Mouse (Mus musculus) brain, embryonic 18.5 days (tissue): ENCODE results near the gene Ercc2.

ENCODE experiments used
- DNase-seq: peaks from one replicate; pipeline ENCODE4 v3.0.0-alpha.2; 2012; ENCODE audit warnings: low read depth, low spot score

The Ercc2 gene

DNA sequence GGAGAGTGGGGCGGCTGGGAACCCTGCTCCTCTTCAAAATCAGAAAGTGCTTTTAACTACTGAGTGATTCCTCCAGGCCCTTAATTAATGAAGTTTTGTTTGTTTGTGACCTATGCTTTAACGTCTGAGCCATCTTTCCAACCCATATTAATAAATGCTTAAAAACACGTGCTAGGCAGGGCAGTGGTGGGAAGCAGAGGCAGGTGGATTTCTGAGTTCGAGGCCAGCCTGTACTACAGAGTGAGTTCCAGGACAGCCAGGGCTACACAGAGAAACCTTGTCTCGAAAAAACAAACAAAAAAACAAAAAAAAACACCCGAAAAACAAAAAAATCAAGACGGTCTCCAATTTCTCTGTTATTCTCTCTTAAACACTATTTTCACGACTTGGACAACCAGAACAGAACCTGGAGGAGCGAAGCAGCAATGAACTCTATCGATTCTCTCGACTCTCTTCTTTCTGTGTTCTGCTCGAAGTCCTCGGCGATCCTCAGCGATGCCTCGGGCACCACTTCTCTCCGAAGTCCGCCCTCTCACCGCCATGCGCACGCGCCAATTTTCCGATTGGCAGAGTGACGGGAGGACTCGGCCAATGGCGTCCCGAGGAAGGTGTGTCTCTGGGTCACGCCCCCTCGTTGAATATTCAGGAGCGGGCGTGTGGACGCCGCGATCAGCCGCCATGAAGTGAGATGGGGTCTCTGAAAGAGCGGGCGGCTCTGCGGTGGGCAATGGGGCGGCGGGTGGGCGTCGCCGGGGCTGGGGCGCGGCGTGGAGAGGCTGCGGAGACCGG lies at the start of gene Ercc2:
TSS of gene Ercc2 (plus strand) at position 634 of the 789 bp plus-strand sequence.
- peak; percentile 98 for DNase-seq

DNA sequence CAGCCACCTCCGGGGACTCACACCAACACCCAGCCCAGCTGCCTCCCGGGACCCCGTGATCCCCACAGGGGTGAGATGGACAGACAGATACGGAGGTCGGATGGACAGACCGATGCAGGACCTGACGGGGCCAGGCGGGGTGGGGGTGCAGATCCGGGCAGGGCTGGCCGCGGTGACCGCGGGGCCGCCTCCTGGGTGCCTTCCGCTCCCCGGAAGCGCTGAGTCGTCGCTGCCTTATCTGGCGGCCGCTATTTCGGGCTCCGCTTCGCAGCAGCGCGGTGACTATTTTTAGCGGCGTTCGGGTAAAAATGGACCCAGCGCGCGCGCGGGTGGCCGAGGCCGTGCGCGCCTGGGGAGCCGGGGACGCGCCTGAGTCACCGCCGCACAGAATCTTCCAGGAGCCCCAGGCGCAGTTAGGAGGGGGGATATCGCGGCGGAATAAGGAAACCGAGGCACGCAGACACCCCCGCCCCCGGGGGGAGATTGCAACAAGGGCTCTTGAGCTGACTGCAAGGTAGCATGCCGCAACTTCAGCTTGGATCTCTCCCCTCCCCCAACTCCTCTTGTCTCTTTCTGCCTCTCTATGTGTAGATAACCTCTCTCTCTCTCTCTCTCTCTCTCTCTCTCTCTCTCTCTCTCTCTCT lies 49.0 kb upstream of the Ercc2 start:
- DNase-seq: no peak

DNA sequence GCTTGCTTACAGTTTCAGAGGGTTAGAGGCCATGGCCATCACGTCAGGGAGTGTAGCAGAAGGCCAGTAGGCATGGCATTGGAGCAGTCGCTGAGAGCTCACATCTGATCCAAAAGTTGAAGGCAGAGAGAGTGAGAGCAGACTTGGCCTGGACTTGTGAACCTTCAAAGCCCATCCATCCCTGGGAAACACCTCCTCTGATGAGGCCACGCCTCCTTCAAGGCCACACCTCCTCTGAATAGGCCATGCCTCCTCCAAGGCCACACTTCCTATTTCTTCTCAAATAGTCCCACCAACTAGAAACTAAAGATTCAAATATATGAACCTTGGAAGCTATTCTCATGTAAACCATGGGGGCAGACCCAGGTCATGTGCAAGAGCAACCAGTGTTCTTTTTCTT lies 46.2 kb upstream of the Ercc2 start:
- no peak for DNase-seq

DNA sequence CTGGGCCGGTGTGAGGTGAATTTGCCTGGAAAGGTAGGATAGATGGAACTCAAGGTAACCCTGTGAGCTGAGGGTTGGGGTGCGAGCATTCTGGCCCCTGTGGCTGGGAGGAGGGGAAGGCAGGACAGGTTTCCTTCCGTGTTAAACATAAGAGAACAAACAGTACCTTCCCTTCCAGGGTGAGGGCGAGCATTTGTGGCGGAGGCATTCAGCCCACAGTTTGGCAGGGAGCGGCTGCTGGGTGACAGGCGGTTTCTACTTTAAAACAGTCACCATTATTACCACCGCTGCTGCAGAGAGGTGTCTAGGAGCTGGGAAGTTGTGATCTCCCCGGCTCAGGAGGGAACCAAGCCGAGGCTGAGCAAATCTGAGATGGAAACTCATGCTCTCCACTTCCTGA lies 44.7 kb upstream of the Ercc2 start:
- DNase-seq: no peak

DNA sequence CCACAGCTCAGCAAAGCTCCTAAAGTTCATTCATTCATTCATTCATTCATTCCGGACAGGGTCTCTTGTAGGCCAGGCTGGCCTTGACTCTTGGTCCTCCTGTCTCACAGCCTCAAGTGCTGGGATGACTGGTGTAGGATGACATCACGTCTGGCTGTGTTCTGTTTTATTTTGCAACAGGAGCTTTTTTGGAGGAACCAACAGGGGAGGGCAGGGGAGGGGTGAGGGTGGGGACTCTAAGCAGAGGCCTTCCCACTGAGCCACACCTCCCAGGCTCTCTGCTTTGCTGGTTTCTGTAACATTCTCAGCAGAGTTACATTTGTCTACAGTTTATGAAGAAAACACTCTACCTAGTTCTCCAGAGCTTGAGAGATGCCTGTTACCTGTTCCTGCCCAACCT lies 43.8 kb upstream of the Ercc2 start:
- no peak for DNase-seq

DNA sequence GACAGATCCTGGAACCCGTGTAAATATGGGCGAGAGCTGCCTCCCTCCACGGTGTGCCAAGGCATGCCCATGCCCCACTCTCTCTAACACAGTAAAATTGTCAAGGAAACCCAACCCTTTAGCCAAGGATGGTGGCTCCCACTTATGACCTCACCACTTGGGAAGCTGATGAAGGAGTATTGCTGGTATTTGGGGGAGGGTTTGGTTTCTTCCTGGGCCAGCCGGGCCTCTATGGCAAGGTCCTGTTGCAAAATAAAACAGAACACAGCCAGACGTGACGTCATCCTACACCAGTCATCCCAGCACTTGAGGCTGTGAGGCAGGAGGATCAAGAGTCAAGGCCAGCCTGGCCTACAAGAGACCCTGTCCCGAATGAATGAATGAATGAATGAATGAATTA lies 43.2 kb upstream of the Ercc2 start:
- DNase-seq: no peak

DNA sequence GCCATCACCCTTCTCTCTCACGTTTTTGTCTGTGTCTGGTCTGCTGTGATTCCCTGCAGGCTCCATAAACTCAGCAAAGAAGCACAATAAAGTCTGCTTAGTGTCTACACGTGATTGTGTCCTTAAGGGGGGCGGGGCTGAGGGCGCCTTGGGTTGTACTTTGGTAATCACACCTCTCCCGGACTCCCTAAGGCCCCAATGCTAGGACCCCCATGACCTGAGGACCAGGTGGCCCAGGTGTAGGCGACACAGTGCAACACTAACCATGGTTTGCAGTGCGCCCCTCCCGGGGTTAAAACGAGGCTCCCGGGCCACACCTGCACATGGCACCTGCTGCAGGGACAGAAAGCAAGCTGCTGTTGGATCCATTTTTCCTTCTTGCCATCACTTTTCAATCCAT lies 40.6 kb upstream of the Ercc2 start:
- no peak for DNase-seq

DNA sequence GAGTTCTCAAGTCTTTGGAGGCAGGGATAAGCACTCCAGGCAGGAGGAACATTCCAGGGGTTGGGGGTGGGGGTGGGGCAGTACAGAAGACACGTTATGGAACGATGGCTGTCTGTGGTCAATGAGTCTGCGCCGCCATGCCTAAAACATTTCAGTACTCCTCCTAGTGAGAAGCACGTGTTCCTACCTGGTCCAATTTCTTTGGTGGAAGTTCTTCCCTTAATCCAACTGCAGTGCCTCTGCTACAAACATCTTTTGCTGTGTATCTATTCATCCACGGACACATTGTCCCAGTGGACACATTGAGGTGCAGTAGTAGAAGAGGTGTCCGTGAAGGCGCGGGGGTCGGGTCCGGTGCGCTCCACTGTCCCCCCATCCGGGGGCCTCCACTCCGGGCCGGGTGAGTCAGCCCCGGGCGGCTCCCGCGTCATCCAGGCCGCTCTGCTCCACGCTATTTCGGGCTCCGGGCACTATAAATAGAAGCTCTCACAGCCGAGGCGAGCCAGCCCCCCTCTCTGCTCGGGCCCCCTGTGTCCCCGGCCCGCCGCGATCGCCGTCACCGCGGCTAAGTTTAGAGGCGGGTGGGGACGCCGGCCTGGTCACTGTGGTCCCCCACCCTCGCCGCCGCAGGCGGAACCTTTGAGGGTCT lies 39.9 kb upstream of the Ercc2 start:
- no peak for DNase-seq

DNA sequence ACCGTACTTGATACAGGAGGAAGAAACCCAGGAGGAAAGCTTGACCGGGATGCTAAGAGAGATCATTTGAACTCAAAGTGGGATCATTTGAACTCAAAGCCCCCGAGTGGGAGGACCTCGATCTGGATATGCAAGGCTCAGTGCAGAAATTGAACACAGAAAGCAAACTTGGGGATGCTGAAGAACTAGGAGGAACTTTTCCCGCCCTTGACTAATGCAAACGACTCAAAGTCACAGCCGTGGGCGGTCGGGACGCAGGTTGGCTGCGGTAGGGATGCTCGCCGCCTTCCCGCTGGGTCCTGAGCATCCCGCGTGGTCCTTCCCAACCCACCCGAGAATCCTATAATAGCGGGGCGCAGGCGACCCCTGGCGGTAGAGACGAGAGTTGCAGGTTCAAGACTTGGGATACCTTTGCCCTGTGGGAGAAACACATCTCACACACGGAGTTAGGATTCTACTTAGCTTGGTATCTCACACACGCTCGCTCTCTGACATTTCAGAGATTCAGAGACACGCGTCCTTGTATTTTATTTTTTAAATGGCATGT lies 39.3 kb upstream of the Ercc2 start:
- DNase-seq: no peak

DNA sequence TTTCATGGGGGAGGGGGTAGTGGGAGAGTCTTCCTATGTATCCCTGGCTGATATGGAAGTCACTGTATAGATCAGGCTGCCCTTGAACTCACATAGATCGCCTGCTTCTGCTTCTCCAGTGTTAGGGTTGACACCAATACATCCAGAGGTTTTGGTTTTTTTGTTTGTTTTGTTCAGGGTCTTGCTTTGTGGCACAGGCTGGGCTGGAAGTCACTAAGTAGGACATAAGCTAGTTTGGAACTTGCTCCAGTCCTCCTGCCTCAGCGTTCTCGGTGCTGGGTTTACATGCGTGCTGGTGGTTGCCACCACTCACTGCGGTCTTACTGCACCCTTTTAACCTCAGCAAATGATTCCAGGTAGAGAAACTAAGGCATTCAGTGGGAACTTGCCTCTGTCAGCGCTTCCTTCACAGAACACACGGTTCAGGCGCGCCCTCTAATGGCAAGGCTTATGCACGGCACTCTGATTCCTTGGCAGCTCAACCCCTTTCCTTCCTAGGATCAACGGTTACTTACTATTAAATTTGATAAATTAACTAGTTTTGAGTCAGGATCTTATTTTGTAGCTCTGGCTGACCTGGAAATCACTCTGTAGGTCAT lies 38.5 kb upstream of the Ercc2 start:
- DNase-seq: no peak

DNA sequence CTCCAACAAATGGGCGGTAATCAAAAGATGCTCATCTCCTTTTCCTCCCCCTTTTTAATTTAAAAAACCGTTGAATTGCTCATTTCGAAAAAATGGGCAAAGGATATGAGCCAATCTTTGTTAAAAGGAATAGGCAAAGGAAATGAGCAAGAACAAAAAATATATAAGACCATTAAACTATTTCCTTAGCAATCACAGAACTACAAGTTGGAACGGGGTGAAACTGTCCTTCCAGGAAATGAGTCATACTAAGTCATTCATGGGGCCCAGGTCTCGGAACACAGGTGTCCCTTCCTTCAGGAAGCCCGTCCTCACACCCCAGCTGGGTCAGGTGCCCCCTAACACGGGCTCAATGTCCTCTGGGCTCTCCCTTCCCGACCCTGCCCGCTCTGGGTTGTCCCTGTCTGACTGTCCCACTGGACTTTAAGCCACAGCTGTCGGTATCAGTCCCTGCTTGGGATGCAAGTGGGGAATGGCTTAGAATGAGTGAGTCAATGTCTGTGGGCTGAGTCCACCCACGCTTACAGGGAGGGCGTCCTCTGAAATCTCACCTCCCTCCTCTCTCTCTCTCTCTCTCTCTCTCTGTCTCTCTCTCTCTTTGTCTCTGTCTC lies 37.5 kb upstream of the Ercc2 start, which contains the start of gene Ercc1:
TSS of gene Ercc1 (plus strand) at position 542 of the 611 bp plus-strand sequence.
- no peak for DNase-seq

DNA sequence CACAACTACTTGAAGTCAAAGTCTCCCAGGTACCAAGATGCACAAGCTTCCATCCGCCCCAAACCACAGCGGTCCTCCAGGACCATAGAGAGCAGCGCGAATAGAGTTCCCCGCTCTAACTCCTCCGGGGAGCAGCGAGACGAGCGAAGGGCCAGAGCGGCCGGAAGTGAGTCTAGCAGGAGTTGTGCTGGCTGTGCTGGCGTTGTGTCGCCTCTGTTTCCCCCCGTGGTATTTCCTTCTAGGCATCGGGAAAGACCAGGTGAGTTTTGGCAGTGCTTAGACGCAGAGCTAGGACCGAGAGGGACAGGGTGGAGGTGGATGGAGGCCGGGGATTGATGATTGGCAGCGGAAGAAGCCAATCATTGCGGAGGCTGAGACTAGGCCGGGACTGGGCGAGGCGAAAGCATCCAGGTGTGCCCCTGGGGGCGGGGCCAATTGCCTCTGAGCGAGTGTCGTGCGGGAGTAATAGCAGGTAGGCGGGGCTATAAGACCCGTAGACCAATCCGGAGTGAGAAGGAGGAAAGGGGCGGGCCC lies 36.8 kb upstream of the Ercc2 start:
- DNase-seq: peak; percentile 90

DNA sequence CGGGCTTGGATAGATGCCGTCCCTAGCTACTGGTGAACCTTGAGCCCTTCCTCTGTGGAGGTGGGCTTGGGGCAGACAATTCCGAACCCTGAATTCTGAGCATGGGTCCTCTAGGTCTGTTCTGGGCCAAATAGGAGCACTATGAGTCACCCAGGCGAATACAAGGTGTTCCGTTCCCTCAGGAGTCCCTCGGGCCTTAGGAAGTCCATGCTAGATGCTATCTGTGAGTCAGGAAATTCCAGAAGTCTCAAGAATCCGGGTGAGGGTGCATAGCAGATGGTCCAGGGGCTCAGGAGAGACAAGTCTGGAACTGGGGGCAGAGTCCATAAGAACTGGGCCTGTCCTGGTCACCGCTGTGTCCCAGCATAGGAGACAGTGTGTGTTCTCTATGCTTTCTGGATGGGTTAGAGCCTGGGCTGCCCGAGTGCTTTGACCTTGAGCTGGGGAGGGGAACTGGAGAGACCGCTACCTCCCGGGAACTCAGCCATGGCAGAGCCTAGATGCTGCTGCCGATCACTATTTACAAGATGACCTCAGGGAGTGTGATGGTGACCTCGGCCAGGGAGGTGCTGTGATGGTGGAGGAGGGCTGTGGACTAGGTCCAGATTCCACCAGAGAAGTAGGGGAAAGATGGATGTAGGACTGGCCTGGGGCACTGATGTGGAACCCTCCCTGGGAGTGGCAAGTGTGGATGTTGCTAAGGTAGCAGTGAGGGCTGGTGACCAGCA lies 32.5 kb upstream of the Ercc2 start:
- DNase-seq: no peak

DNA sequence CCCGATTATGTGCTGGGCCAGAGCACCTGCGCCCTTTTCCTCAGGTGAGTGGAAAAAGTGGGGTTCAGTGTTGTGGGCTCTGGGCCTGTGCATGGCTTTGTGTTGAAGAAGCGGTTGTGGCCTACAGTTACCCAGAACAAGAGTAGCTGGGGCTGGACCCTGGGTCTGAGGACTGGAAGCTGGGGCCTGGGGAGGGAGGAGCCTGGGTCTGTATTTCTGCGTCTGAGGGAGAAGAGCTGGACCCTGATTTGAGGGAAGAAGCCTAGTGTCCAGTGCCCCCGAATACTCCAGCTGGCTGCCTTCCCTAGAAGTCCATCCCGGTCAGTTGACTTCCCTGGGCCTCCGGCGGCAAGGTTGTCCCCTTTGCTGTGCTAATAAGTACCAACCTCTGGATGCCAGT lies 31.6 kb upstream of the Ercc2 start:
- no peak for DNase-seq

DNA sequence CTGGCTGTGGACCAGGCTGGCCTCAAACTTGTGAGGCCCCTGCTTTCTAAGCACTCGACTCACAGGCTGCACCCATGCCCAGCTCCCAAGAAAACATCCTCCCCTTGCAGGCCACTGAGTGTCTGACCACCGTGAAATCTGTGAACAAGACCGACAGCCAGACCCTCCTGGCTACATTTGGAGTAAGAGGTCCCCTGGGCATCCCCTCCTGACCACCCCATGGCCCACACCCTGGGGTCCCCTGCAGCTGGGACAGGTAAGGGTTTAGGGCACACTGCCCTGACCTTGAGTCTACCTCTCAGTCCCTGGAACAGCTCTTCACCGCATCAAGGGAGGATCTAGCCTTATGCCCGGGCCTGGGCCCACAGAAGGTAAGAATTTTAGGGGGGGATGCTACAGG lies 26.8 kb upstream of the Ercc2 start:
- DNase-seq: no peak

DNA sequence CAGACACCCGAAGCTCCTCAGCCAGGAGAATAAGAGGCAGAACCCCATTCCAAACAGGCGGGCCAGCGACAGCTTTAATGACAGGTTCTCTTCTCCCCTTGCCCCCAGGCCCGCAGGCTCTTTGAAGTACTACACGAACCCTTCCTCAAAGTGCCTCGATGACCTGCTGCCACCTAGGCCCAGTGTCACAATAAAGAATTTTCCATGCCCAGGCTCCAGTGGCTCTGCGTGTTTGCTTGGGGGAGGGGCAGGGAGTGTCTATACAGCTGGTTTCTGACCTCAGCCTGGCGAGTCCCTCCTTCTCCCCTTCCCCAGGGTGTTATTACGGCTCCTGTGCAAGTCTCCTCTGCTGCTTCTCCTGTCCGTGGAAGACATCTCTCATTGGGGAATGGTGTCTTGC lies 25.5 kb upstream of the Ercc2 start:
- no peak for DNase-seq

DNA sequence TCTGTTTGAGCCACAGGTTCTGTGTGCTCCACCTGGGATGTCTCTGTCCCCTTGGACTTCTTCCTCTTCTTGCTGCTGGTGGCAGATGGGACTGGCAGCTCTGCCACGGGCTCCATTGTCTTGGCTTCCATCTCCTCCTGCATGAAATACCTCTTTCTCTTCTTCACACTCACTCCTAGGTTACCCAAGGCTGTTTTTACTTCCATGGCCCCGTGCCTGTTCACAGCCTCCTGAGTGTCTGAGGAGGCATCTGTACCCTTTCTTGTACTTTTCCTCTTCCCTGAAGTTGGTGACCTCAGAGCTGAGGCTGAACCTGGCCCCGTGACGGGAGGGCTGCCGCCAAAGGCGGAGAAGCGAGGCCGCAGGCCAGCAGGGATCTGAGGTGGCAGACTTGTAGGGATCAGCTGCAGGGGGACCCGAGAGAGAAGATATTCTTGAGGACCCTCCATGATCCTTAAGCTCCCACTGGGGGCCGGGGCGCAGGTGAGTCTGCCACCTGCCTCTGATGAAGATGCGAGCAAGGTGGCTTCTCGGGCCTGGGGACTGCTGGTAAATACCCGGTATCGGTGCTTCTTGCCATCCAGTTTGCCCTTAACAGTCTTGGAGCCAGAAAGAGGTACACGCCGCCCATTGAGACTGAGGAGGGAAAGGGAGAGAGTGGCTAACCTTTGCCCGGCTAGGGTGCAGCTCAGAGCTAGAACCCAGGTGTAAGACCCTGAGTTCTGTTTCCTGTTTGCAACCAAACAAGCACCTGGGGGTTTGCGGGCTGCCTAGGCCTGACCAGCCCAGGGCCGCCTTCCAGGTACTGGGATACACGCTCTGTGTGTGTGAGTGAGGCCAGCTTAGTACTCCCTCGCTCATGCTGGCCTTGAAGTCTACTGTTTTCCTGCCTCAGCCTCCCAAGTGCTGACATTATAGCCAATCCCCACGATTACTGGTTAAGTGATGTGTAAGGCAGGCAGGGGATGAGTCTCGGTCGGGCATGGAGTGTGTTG lies 24.1 kb upstream of the Ercc2 start:
- no peak for DNase-seq

DNA sequence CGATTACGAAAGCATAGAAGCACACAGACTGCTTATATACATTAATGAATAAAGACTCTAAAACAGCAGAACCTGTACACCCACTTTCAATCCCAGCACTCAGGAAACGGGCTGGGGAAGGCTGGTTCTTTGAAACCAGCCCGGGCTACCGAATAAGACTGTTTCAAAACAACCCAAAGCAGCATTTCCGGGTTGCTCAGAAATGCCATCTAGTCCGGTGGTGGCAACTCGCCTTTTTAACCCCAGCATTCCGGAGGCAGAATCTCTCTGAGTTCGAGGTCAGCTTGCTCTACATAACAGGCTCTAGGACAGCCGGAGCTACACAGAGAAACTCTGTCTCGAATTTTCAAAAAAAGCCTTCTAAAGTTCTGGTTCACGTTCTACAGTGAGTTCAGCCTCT lies 23.2 kb upstream of the Ercc2 start:
- DNase-seq: no peak

DNA sequence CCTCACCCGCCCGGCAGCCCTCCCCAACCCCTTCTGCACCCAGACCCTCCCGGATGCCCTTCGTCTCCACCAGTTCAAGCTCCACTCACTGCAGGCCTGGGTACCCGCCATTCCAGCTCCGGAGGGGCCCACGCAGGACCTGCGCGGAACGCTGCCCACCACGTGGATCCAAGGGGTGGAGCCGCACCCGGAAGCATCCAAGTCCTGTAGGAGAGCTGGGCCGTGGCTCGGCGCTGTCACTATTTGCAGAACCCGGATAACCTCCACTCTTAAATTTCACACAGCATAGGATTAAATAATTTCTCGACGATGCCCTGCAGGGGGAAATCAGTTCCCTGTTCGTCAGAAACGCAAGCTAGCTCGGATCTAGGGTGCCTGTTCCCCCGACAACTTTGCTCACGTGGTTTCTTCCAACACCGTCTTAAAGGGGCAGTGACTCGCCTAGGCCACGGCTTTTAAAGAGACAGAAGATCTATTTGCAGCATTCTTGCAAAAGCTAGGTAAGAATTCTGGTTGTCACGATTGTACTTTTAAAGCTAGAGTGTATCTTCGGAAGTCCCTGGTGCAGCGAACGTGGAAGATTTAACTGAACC lies 22.4 kb upstream of the Ercc2 start, which contains the start of the genes Cd3eap and Ppp1r13l:
TSS of gene Cd3eap (minus strand) at position 185 of the 593 bp plus-strand sequence.
TSS of gene Ppp1r13l (plus strand) at position 451 of the 593 bp plus-strand sequence.
- DNase-seq: peak; percentile 82
